In the genomic region with DNA sequence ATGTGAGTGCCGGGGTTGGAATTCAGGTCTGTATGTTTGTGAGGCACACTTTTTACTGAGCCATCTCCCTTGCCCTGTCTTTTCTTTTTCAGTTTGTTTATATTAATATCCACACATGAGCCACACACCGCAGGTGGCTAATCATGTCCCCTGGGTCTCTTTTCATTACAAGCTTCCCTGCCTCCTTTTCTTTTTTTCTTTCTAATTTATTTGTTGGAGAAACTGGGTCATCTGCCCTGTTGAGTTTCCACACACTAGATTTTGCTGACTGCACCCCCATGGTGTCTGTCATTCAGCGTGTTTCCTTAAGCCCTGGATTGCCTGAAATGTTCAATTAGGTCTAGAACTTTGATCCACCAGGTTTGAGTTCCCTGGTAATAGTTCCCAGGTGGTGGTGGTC, we compare ENCODE assay signal across 28 mouse cellular contexts. TPM values are rescaled to one million over a fixed set of nuclear protein-coding genes. Genes with fewer than 3 reads are reported as not detected.
DNase-seq lines count a peak whose midpoint lies in the region; ATAC-seq and TF ChIP-seq lines count a peak whose summit lies in the region.
"Had no signal": no experiment of that assay in that cellular context is flagged by ENCODE, and none has a peak within 500 bp of the region (broad histone marks: within the 10 kb centered on the region; RNA-seq: fewer than 3 reads in every experiment).

No protein-coding gene starts in this region.

- DNase-seq in hindbrain, postnatal 0 days (ENCODE audit: low spot score), result peak; percentile 34
- peak; percentile 8 for DNase-seq in brain, embryonic 14.5 days (ENCODE audit: low read depth)
- peak; percentile 56 for DNase-seq in retina, embryonic 14.5 days (ENCODE audit: low spot score)
- no peak for DNase-seq in ovary, postnatal 10 days (ENCODE audit: low spot score)
- no peak for DNase-seq in adrenal gland, adult (ENCODE audit: inconsistent age in 2 of 2, low spot score in 1 of 2)
- DNase-seq: adrenal gland, adult 8-10 months; adrenal gland, postnatal 25 days; B cell, adult 2 months; cerebellum, adult 11 months; cerebellum, adult 2 months; cerebellum, postnatal 10 days; cerebellum, postnatal 36 days; embryo, embryonic 11 days; forebrain, postnatal 0 days; gastrocnemius, adult 2 months; gastrocnemius, postnatal 14 days; heart, adult 18-20 months; heart, postnatal 14 days; heart, postnatal 4 days; kidney, adult 11 months had no signal

- no peak overlapping the region for H3K9ac ChIP-seq in hindbrain, postnatal 0 days (replicated peaks; ENCODE audit: low read length)
- no peak overlapping the region for H3K9ac ChIP-seq in hindbrain, embryonic 13.5 days
- H3K9ac ChIP-seq: embryonic facial prominence, embryonic 12.5 days; embryonic facial prominence, embryonic 15.5 days; forebrain, postnatal 0 days; heart, embryonic 13.5 days; hindbrain, embryonic 15.5 days; intestine, embryonic 15.5 days had no signal

- no peaks in the 10 kb centered on the region for H3K9me3 ChIP-seq in hindbrain, postnatal 0 days (ENCODE audit: low read length)
- H3K9me3 ChIP-seq in hindbrain, embryonic 13.5 days, result no peaks in the 10 kb centered on the region
- H3K9me3 ChIP-seq: embryonic facial prominence, embryonic 12.5 days; embryonic facial prominence, embryonic 15.5 days; heart, embryonic 10.5 days; heart, embryonic 13.5 days; hindbrain, embryonic 15.5 days; intestine, embryonic 15.5 days had no signal

- H3K36me3 ChIP-seq in hindbrain, postnatal 0 days (ENCODE audit: insufficient read depth, low read length), result no peaks in the 10 kb centered on the region
- no peaks in the 10 kb centered on the region for H3K36me3 ChIP-seq in hindbrain, embryonic 13.5 days
- H3K36me3 ChIP-seq: embryonic facial prominence, embryonic 12.5 days; embryonic facial prominence, embryonic 15.5 days; heart, embryonic 10.5 days; heart, embryonic 13.5 days; hindbrain, embryonic 15.5 days; intestine, embryonic 15.5 days had no signal

- H3K4me3 ChIP-seq in hindbrain, postnatal 0 days (ENCODE audit: low read length), result no peak overlapping the region
- no peak overlapping the region for H3K4me3 ChIP-seq in hindbrain, embryonic 13.5 days
- H3K4me3 ChIP-seq: embryonic facial prominence, embryonic 12.5 days; embryonic facial prominence, embryonic 15.5 days; gastrocnemius, adult 2 months; heart, embryonic 10.5 days; heart, embryonic 13.5 days; hindbrain, embryonic 15.5 days; intestine, embryonic 15.5 days had no signal

- no peak overlapping the region for H3K4me2 ChIP-seq in hindbrain, postnatal 0 days (ENCODE audit: low read depth, low read length)
- no peak overlapping the region for H3K4me2 ChIP-seq in hindbrain, embryonic 13.5 days
- H3K4me2 ChIP-seq: embryonic facial prominence, embryonic 12.5 days; embryonic facial prominence, embryonic 15.5 days; heart, embryonic 13.5 days; hindbrain, embryonic 15.5 days; intestine, embryonic 15.5 days had no signal

- no peak for TF ChIP-seq CTCF in hindbrain, postnatal 0 days (IDR thresholded peaks at IDR 0.05; ENCODE audit: low read depth)
- no peak for TF ChIP-seq CTCF in brain, embryonic 14.5 days (IDR thresholded peaks at IDR 0.05; ENCODE audit: borderline replicate concordance, extremely low read depth, insufficient read depth, insufficient read length)

- ATAC-seq in hindbrain, postnatal 0 days, result no peak
- ATAC-seq in hindbrain, embryonic 13.5 days (ENCODE audit: low FRiP score), result no peak
- ATAC-seq: forebrain, embryonic 14.5 days; forebrain, postnatal 0 days; intestine, embryonic 15.5 days had no signal

- H3K27me3 ChIP-seq in hindbrain, postnatal 0 days (ENCODE audit: insufficient read depth, low read length), result no peaks in the 10 kb centered on the region
- H3K27me3 ChIP-seq in hindbrain, embryonic 13.5 days, result no peaks in the 10 kb centered on the region
- H3K27me3 ChIP-seq: embryonic facial prominence, embryonic 12.5 days; embryonic facial prominence, embryonic 15.5 days; heart, embryonic 13.5 days; hindbrain, embryonic 15.5 days; intestine, embryonic 15.5 days had no signal

- no peak overlapping the region for H3K27ac ChIP-seq in hindbrain, postnatal 0 days
- no peak overlapping the region for H3K27ac ChIP-seq in hindbrain, embryonic 13.5 days
- H3K27ac ChIP-seq: embryonic facial prominence, embryonic 12.5 days; embryonic facial prominence, embryonic 15.5 days; gastrocnemius, adult 2 months; heart, embryonic 10.5 days; heart, embryonic 13.5 days; hindbrain, embryonic 15.5 days; intestine, embryonic 15.5 days had no signal

- WGBS in hindbrain, postnatal 0 days, result 60% methylated on average over 3 of the region's 3 CpGs
- 73% methylated on average over 3 of the region's 3 CpGs for WGBS in hindbrain, embryonic 13.5 days

- H3K4me1 ChIP-seq in hindbrain, postnatal 0 days (ENCODE audit: insufficient read depth, low read length), result no peaks in the 10 kb centered on the region
- no peaks in the 10 kb centered on the region; the same call in 1 of the 2 replicates for H3K4me1 ChIP-seq in hindbrain, embryonic 13.5 days (replicated peaks)
- H3K4me1 ChIP-seq: embryonic facial prominence, embryonic 15.5 days; hindbrain, embryonic 15.5 days; intestine, embryonic 15.5 days had no signal

- no peak for TF ChIP-seq POLR2A in brain, embryonic 14.5 days (IDR thresholded peaks at IDR 0.05; ENCODE audit: borderline replicate concordance, extremely low read depth, insufficient read depth, insufficient read length, poor library complexity, severe bottlenecking)

RNA-seq across cellular contexts. Expression of a gene that starts 15.9 kb away (rescaled TPM):
- 34.8 and 35.8 TPM in 2 replicates for total RNA-seq in hindbrain, postnatal 0 days (2014; rRNA removed)
- 48.3 and 52.5 TPM in 2 replicates for polyA plus RNA-seq in hindbrain, postnatal 0 days (2015; fragmentation: Nextera tagmentation; extraction: Ambion mirVana)
- 74.3 and 75.1 TPM in 2 replicates for polyA plus RNA-seq in hindbrain, embryonic 13.5 days (2015; fragmentation: Nextera tagmentation; extraction: Ambion mirVana)
- polyA plus RNA-seq in brain, embryonic 14.5 days (2012; rRNA removed), result 48.4 and 56.8 TPM in 2 replicates

Comparison
In these comparisons a context has a peak if more than half of its experiments do, and no peak if none do; other contexts are left out.
1. DNase-seq: peak in hindbrain, postnatal 0 days (single experiment), brain, embryonic 14.5 days (single experiment) and retina, embryonic 14.5 days (single experiment); none in ovary, postnatal 10 days (single experiment) and adrenal gland, adult (0 of 2).